Mouse (Mus musculus) testis, adult 2 months (tissue): ENCODE measurements around the gene Afap1l2. TPM values are rescaled to one million over a fixed set of nuclear protein-coding genes. Genes with fewer than 3 reads are reported as not detected.

Source experiments
- H3K27ac ChIP-seq: fragments of 200-500 bp; 2 replicates; pipeline ENCODE4 v1.5.1; 2012; ENCODE audit warnings: low read depth, low read length; ENCODE audit not compliant: control insufficient read depth, insufficient read depth
- H3K27me3 ChIP-seq: fragments of 200-500 bp; 2 replicates; pipeline ENCODE4 v1.6.1; 2012; ENCODE audit warnings: mild to moderate bottlenecking, low read length, moderate library complexity; ENCODE audit not compliant: control insufficient read depth, insufficient read depth
- H3K36me3 ChIP-seq: fragments of 200-500 bp; 2 replicates; pipeline ENCODE4 v1.6.1; 2012; ENCODE audit warnings: mild to moderate bottlenecking, low read length; ENCODE audit not compliant: control insufficient read depth, insufficient read depth
- H3K4me1 ChIP-seq: fragments of 200-500 bp; 2 replicates; pipeline ENCODE4 v1.6.1; 2012; ENCODE audit warnings: low read length; ENCODE audit not compliant: control insufficient read depth, insufficient read depth
- H3K4me3 ChIP-seq: fragments of 200-500 bp; 2 replicates; pipeline ENCODE4 v1.5.1; 2012; ENCODE audit warnings: low read depth, mild to moderate bottlenecking, low read length, moderate library complexity, mixed read lengths; ENCODE audit not compliant: control insufficient read depth
- CTCF ChIP-seq: fragments of 200-500 bp; IDR thresholded peaks from 2 replicates; pipeline ENCODE4 v1.5.1; 2012; ENCODE audit warnings: low read depth, mild to moderate bottlenecking, inconsistent platforms, low read length, moderate library complexity; ENCODE audit not compliant: control insufficient read depth, insufficient read depth, insufficient replicate concordance
- POLR2A ChIP-seq: fragments of 200-500 bp; IDR thresholded peaks from 2 replicates; pipeline ENCODE4 v1.6.1; 2012; ENCODE audit warnings: low read depth, mild to moderate bottlenecking, inconsistent platforms, low read length, moderate library complexity; ENCODE audit not compliant: control insufficient read depth
- polyA plus RNA-seq: library from polyadenylated mRNA; depleted of rRNA; stranded (reverse); fragments of >200 nt; gene quantifications from 2 replicates; pipeline ENCODE4 v1.2.3, GENCODE M21; 2012

The Afap1l2 gene
- polyA plus RNA-seq, 1 experiment: 0.51 TPM

DNA sequence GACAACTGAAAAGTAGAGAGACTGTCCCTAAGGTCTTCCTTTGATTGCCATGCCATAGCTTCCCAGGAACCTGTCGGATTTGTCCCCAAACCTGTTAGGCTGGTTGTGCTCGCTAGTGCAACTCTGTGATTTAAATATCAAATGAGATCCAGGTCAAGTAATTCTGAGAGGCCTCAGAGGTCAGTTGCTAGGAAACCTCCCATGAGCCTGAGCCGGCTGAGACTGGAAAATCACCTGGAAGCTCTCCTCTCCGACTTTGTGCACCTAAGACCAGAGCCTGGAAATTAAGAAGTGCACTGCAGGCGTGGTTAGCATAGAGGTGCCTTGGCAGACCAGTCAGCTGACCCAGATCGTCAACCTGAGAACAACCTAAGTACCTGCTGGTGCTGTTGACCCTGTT is 92.9 kb downstream of the Afap1l2 start:
- H3K36me3 ChIP-seq: no peaks in the 10 kb centered on the region
- no peak overlapping the region for H3K4me3 ChIP-seq
- TF ChIP-seq CTCF (no peak), POLR2A (no peak)
- no peak overlapping the region for H3K27ac ChIP-seq
- H3K27me3 ChIP-seq: no peaks in the 10 kb centered on the region
- H3K4me1 ChIP-seq: peaks cover 5% of the 10 kb centered on the region

DNA sequence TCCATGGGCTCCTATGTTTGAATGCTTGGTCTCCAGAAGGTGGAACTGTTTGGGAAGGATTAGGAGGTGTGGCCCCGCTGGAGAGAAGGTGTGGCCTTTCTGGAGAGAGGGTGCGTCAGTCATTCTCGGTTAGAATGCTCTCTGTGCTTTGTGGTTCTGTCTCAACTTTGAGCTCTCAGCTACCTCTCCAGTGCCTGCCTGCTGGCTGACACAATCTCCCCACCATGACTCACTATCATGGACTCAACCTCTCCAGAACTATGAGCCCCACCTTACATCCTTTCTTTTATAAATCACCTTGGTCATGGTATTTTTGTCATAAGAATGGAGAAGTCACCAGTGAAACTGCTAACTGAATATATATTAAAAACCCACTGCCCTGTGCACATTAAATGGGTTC is 93.4 kb downstream of the Afap1l2 start:
- TF ChIP-seq CTCF: no peak
- no peak for TF ChIP-seq POLR2A
- Histone ChIP-seq H3K4me3 (no peak overlapping the region), H3K27ac (no peak overlapping the region), H3K4me1 (peaks cover 5% of the 10 kb centered on the region), H3K27me3 (no peaks in the 10 kb centered on the region), H3K36me3 (no peaks in the 10 kb centered on the region)

DNA sequence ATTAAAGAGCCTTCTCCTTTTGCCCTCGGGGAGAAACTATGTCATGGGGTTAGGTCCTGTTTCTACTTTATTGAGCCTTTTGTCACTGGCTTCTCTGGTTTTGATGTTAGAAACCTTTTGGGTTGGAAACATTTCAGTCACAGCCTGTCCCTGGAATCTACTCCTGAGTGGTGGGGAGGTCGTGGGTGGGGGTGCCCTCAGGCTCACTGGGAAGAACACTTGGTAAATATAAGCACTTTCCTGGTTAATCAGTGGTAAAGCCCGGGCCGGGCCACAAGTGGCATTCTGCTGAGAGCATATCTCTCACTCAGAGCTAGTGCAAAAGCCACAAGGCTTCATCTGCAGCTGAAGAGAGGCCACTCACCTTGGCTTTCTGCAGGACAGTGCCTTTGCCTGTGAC is 94.3 kb downstream of the Afap1l2 start:
- no peak overlapping the region for H3K27ac ChIP-seq
- no peaks in the 10 kb centered on the region for H3K36me3 ChIP-seq
- TF ChIP-seq CTCF (no peak), POLR2A (no peak)
- peaks cover 5% of the 10 kb centered on the region for H3K4me1 ChIP-seq
- no peak overlapping the region for H3K4me3 ChIP-seq
- no peaks in the 10 kb centered on the region for H3K27me3 ChIP-seq

DNA sequence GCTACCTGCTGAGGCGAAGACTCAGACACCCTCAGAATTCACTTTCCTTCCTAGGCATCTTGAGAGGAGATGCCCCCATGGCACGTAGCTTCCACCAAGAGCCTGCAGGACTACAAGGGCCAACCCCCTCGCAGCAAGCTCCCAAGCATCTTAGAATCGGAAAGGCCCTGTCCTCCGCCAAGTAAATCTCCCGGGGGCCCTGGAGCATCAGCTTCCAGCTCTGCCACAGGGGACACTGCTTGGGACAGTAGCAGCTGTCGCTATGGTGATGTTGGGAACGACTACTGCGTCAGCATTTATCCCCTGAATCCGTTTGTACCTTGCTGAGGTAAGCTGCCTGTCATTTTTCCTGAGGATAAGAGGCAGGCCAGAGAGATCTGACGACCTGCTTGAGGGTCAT is 97.5 kb downstream of the Afap1l2 start:
- no peaks in the 10 kb centered on the region for H3K36me3 ChIP-seq
- no peak for TF ChIP-seq POLR2A
- TF ChIP-seq CTCF: no peak
- H3K4me1 ChIP-seq: no peaks in the 10 kb centered on the region
- H3K27me3 ChIP-seq: no peaks in the 10 kb centered on the region
- H3K27ac ChIP-seq: no peak overlapping the region
- no peak overlapping the region for H3K4me3 ChIP-seq

DNA sequence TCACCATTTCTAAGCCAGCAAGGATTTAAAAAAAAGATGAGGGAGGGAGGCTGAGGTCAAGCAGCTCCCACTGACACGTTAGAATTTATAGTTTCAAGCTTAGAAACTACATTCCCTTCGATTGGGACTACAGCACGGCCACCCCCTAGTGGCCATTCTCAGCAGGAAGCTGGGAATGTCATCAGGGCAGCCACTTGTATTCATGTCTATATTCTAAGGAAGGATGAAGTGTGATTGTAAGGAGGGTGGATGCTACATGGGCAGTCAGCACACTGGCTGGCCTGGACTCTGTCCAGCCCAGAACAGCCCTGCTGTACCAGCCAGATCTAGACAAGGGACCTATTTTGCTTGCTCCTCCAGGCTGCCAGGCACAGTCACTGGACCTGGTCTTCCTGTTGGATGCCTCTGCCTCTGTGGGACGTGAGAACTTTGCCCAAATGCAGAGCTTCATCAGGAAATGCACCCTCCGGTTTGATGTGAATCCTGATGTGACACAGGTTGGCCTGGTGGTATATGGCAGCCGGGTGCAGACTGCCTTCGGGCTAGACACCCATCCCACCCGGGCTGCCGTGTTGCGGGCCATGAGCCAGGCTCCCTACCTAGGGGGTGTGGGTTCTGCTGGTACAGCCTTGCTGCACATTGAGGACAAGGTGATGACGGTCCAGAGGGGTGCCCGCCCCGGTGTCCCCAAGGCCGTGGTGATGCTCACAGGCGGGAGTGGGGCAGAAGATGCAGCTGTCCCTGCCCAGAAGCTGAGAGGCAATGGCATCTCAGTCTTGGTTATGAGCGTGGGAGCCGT is 99.4 kb downstream of the Afap1l2 start:
- Histone ChIP-seq H3K4me1 (no peaks in the 10 kb centered on the region), H3K36me3 (no peaks in the 10 kb centered on the region), H3K27me3 (no peaks in the 10 kb centered on the region), H3K4me3 (no peak overlapping the region), H3K27ac (no peak overlapping the region)
- TF ChIP-seq POLR2A (no peak), CTCF (peak; percentile 56; the same call in 1 of the 2 replicates)

DNA sequence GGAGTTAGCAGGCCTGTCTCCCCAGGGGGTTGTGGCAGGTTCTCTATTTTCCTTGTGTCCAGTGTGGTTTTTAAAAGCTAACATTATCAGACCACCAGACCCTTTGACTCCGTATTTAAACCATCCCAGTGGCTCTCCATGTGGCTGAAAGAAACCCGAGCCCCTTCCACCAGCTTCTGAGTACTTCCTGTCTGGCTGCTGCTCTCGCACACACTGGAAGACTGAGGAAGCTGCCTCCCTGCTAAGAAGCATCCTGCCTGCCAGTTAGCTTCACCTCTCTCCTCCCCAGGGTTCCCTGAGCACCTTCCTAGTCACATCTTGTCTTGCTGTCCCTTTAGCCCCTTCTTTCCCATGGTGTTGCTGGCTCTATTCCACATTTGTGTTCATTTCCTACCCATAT is 100.2 kb downstream of the Afap1l2 start:
- Histone ChIP-seq H3K36me3 (no peaks in the 10 kb centered on the region), H3K4me3 (no peak overlapping the region), H3K4me1 (no peaks in the 10 kb centered on the region), H3K27ac (no peak overlapping the region), H3K27me3 (no peaks in the 10 kb centered on the region)
- TF ChIP-seq POLR2A: no peak
- no peak for TF ChIP-seq CTCF

DNA sequence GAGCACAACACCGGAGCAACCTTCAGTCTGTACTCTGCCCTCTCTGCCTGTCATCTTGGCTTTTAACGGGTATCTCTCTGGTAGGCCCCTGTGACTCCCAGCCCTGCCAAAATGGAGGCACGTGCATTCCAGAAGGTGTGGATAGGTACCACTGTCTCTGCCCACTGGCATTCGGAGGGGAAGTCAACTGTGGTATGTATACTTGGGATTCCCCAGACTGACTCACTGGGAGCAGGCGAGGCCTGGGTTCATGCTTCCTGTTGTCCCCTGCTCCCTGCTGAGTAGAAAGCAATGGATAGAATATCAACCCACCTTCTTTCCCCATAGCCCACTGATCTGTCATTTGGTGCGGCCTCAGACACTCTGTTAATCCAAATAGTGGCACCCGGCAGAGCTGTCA is 102.6 kb downstream of the Afap1l2 start:
- no peaks in the 10 kb centered on the region for H3K4me1 ChIP-seq
- no peaks in the 10 kb centered on the region for H3K27me3 ChIP-seq
- H3K36me3 ChIP-seq: no peaks in the 10 kb centered on the region
- no peak for TF ChIP-seq CTCF
- no peak for TF ChIP-seq POLR2A
- no peak overlapping the region for H3K27ac ChIP-seq
- no peak overlapping the region for H3K4me3 ChIP-seq
